Mouse (Mus musculus) ES-E14 (cell line): ENCODE measurements at regions not wholly inside any gene's neighbourhood (a gene's known extent, or its start where the extent isn't known, plus 50 kb on each side); places are given as distances from the start of the nearest gene placed in this dataset.

ENCODE experiments used
- DNase-seq: peaks from one replicate; pipeline ENCODE4 v3.0.0-alpha.2; 2013; ENCODE audit warnings: low read depth, low spot score
- H3K27ac ChIP-seq: 2 replicates; pipeline ENCODE4 v1.5.1; 2012; ENCODE audit warnings: low read depth, mild to moderate bottlenecking, low read length, moderate library complexity, mixed read lengths; ENCODE audit not compliant: poor library complexity, insufficient read depth, severe bottlenecking
- H3K36me3 ChIP-seq: 2 replicates; pipeline ENCODE4 v1.6.1; 2012; ENCODE audit warnings: mild to moderate bottlenecking, low read length, moderate library complexity, mixed read lengths; ENCODE audit not compliant: control insufficient read depth, poor library complexity, insufficient read depth, severe bottlenecking
- H3K4me1 ChIP-seq, 2 experiments: fragments of 150-350 bp in 1 of 2; sonication (generic) in 1 of 2; 2 replicates each; pipeline ENCODE4 v1.6.1; 2012; ENCODE audit warnings: low read length in 2 of 2, mild to moderate bottlenecking in 1 of 2, mixed read lengths in 1 of 2; ENCODE audit not compliant: control insufficient read depth in 2 of 2, insufficient read depth in 2 of 2, poor library complexity in 1 of 2
- H3K4me3 ChIP-seq, 2 experiments: fragments of 150-350 bp in 1 of 2; sonication (generic) in 1 of 2; 2 replicates each; pipeline ENCODE4 v1.5.1; 2012; ENCODE audit warnings: low read length in 2 of 2, low read depth in 1 of 2, mild to moderate bottlenecking in 1 of 2, mixed read lengths in 1 of 2; ENCODE audit not compliant: insufficient read depth in 1 of 2, poor library complexity in 1 of 2, severe bottlenecking in 1 of 2
- H3K9ac ChIP-seq: 2 replicates; pipeline ENCODE4 v1.6.1; 2012; ENCODE audit warnings: low read depth, mild to moderate bottlenecking, low read length, mixed read lengths; ENCODE audit not compliant: poor library complexity, insufficient read depth, severe bottlenecking
- H3K9me3 ChIP-seq: fragments of 150-350 bp; sonication (generic); 2 replicates; pipeline ENCODE4 v1.6.1; 2012; ENCODE audit warnings: low read depth, mild to moderate bottlenecking, low read length; ENCODE audit not compliant: control insufficient read depth, insufficient read depth
- CHD2 ChIP-seq: IDR thresholded peaks from 2 replicates; pipeline ENCODE4 v1.6.1; 2014; ENCODE audit warnings: mild to moderate bottlenecking, low read depth, low read length, inconsistent platforms
- HCFC1 ChIP-seq: IDR thresholded peaks from 2 replicates; pipeline ENCODE4 v1.6.1; 2012; ENCODE audit warnings: low read length, inconsistent platforms, borderline replicate concordance; ENCODE audit not compliant: insufficient read depth
- MAFK ChIP-seq: IDR thresholded peaks from 2 replicates; pipeline ENCODE4 v1.6.1; 2014; ENCODE audit warnings: mild to moderate bottlenecking, low read depth, low read length, inconsistent platforms; ENCODE audit not compliant: insufficient read depth
- ZC3H11A ChIP-seq: IDR thresholded peaks from 2 replicates; pipeline ENCODE4 v1.6.1; 2012; ENCODE audit warnings: low read depth, mild to moderate bottlenecking, inconsistent platforms, low read length, borderline replicate concordance
- ZNF384 ChIP-seq: IDR thresholded peaks from 2 replicates; pipeline ENCODE4 v1.6.1; 2012; ENCODE audit warnings: low read depth, low read length, inconsistent platforms
- in situ Hi-C, 2 experiments: fragments of 600-800 bp; cut with MboI; formaldehyde crosslinking; loops; one replicate each; pipeline ENCODE4 v1.15.1; 2025; ENCODE audit warnings: low sequenced_read_pairs in 2 of 2, inconsistent platforms in 1 of 2; ENCODE audit not compliant: unreplicated experiment in 2 of 2

GRCm38 (mm10) chr4:131475023-131475422 is 363.1 kb downstream of the Ptpru start:
- Histone ChIP-seq H3K4me3 (no peak overlapping the region), H3K9me3 (no peaks in the 10 kb centered on the region), H3K9ac (no peak overlapping the region), H3K27ac (no peak overlapping the region), H3K4me1 (no peaks in the 10 kb centered on the region), H3K36me3 (no peaks in the 10 kb centered on the region)
- no peak for DNase-seq
- in situ Hi-C loops = no loop called here
- no peak for TF ChIP-seq CHD2
- no peak for TF ChIP-seq MAFK

- no peaks in the 10 kb centered on the region for H3K36me3 ChIP-seq
- in situ Hi-C loops = no loop called here
- DNase-seq = peak; percentile 26
- no peaks in the 10 kb centered on the region for H3K4me1 ChIP-seq
- no peak overlapping the region for H3K9ac ChIP-seq
- no peaks in the 10 kb centered on the region for H3K9me3 ChIP-seq
- no peak overlapping the region for H3K27ac ChIP-seq
- TF ChIP-seq MAFK (no peak), HCFC1 (no peak), CHD2 (no peak), ZNF384 (no peak), ZC3H11A (no peak)
- H3K4me3 ChIP-seq = no peak overlapping the region
Observed at GRCm38 (mm10) chr4:131478923-131479322, 359.2 kb downstream of the Ptpru start.

GRCm38 (mm10) chr4:131483958-131484605 is 354.0 kb downstream of the Ptpru start:
- Histone ChIP-seq H3K27ac (no peak overlapping the region), H3K4me1 (peaks cover 2 to 4% of the 10 kb centered on the region in 2 experiments; a peak in 2 of 4 replicates), H3K4me3 (peak overlapping the region; percentile 11 to 29; a peak in 3 of 4 replicates), H3K36me3 (no peaks in the 10 kb centered on the region), H3K9ac (peak overlapping the region; percentile 49; the same call in 1 of the 2 replicates), H3K9me3 (no peaks in the 10 kb centered on the region)
- TF ChIP-seq MAFK (no peak), CHD2 (no peak), ZNF384 (no peak)
- no peak for DNase-seq
- in situ Hi-C loops = no loop called here

GRCm38 (mm10) chr4:131484607-131485111 is 353.4 kb downstream of the Ptpru start:
- Histone ChIP-seq H3K4me1 (peaks cover 2 to 4% of the 10 kb centered on the region in 2 experiments; a peak in 2 of 4 replicates), H3K36me3 (no peaks in the 10 kb centered on the region), H3K27ac (no peak overlapping the region), H3K9me3 (no peaks in the 10 kb centered on the region), H3K9ac (peak overlapping the region; percentile 49; the same call in 1 of the 2 replicates), H3K4me3 (peak overlapping the region; percentile 11 to 29; a peak in 3 of 4 replicates)
- TF ChIP-seq MAFK (no peak), ZNF384 (no peak), ZC3H11A (no peak), CHD2 (no peak), HCFC1 (no peak)
- DNase-seq = no peak
- in situ Hi-C loops = no loop called here
